Mouse (Mus musculus): ENCODE measurements around the gene Umodl1. TPM values are rescaled to one million over a fixed set of nuclear protein-coding genes. Genes with fewer than 3 reads are reported as not detected.

The Umodl1 gene
- polyA plus RNA-seq, 1 experiment from 2014 or later, result not detected

DNA sequence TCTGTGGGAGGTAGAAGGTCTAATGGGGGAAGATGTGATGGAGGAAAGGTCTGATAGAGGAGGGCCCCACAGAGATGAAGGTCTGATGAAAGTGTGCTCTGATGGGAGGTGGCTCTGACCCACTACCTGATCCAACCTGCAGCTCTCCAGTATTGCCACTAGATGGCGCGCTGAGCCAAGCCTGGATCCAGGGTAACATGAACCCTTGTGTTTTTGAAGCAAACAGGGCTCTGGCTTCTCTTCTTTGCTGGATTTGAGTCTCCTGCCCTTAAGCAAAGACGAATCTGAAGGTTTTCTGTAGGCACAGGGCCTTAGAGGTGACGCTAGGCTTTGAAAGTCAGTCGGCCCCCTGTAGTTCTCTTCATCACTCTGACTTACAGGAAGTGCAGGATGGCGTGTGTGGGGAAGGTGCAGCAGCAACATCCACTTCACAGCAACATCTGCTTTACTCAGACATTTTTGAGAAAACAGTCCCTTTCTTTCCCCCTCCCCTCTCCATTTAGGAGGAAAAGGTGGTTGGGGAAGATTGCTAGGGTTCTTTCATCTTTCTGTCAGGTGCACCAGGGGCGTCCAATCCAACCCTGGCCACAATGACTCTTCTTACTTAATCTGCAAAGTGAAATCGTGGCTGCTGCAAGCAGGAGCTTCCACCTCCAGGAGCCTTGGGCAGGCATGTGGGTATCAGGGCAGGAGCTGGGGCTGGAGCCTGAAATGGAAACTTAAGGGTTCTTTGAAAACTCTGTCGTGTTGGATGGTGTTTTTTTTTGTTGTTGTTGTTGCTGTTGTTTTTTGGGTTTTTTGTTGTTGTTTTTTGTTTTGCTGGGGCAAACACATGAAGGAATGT, 57.3 kb downstream of the Umodl1 start:
- no peak overlapping the region for H3K27ac ChIP-seq
- ATAC-seq (ENCODE audit: low FRiP score) (no peak; the same call in 1 of the 2 replicates), DNase-seq (ENCODE audit: low spot score) (peak; percentile 86)
- H3K27me3 ChIP-seq (ENCODE audit: control insufficient read depth, insufficient read depth, low read length), result no peaks in the 10 kb centered on the region
- H3K4me1 ChIP-seq (replicated peaks; ENCODE audit: control insufficient read depth, insufficient read depth, low read length), result no peaks in the 10 kb centered on the region
- H3K9ac ChIP-seq, result no peak overlapping the region
- H3K4me2 ChIP-seq (replicated peaks), result no peak overlapping the region
- H3K9me3 ChIP-seq (ENCODE audit: control insufficient read depth, low read length), result 0 out of 2 replicates have a peak, but pooled peaks cover 3% of the 10 kb centered on the region
- 40% methylated on average over 9 of the region's 9 CpGs for WGBS
- no peaks in the 10 kb centered on the region for H3K36me3 ChIP-seq (replicated peaks; ENCODE audit: control insufficient read depth, insufficient read depth)
- no peak overlapping the region for H3K4me3 ChIP-seq (replicated peaks; ENCODE audit: low read length)

DNA sequence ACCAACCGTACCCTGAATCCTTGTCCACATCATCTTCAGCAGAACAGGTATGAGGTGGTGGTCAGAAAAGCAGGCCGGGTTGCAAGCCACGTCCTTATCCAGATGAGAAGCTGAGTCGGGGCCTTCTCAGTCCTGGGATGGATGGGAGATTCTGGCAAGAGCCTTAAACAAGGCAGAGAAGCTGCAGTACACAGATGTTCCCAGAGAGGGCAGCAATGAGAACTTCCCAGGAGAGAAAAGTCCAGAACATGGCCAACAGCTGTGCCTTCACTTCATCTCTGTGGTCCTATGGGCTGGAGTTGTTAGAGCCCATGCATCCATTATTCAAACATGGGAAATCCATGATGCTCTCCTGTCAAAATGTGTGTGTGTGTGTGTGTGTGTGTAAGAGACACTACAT, 63.8 kb downstream of the Umodl1 start:
- Histone ChIP-seq H3K36me3 (replicated peaks; ENCODE audit: control insufficient read depth, insufficient read depth) (no peaks in the 10 kb centered on the region), H3K4me2 (replicated peaks) (no peak overlapping the region), H3K4me3 (replicated peaks; ENCODE audit: low read length) (no peak overlapping the region), H3K27ac (no peak overlapping the region), H3K9me3 (ENCODE audit: control insufficient read depth, low read length) (0 out of 2 replicates have a peak, but pooled peaks cover 3% of the 10 kb centered on the region), H3K9ac (no peak overlapping the region), H3K4me1 (replicated peaks; ENCODE audit: control insufficient read depth, insufficient read depth, low read length) (no peaks in the 10 kb centered on the region), H3K27me3 (ENCODE audit: control insufficient read depth, insufficient read depth, low read length) (no peaks in the 10 kb centered on the region)
- DNase-seq (ENCODE audit: low spot score) (peak; percentile 80), ATAC-seq (ENCODE audit: low FRiP score) (no peak)
- 76% methylated on average over 4 of the region's 4 CpGs for WGBS

DNA sequence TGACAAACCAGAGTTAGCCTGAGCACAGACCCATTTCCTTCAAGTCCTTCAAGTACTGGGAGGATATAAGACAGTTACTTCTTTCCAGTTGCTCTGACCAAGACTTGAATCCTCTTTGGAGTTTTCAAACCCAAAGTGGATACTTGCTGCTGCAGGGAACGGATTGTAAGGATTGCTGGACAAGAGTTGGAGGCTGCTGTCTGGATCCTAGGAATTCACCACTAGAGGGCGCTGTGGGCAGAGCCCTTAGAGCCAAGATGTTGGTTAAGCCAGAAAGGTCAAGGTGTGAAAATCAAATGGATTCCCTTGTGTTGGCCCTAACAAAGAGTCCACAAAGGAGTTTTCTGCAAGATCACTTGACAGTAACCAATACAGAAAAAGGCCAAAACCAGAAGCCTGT, 65.1 kb downstream of the Umodl1 start:
- Histone ChIP-seq H3K4me3 (replicated peaks; ENCODE audit: low read length) (no peak overlapping the region), H3K9me3 (ENCODE audit: control insufficient read depth, low read length) (0 out of 2 replicates have a peak, but pooled peaks cover 3% of the 10 kb centered on the region), H3K9ac (no peak overlapping the region), H3K36me3 (replicated peaks; ENCODE audit: control insufficient read depth, insufficient read depth) (no peaks in the 10 kb centered on the region), H3K27ac (no peak overlapping the region), H3K27me3 (ENCODE audit: control insufficient read depth, insufficient read depth, low read length) (no peaks in the 10 kb centered on the region), H3K4me2 (replicated peaks) (no peak overlapping the region), H3K4me1 (replicated peaks; ENCODE audit: control insufficient read depth, insufficient read depth, low read length) (no peaks in the 10 kb centered on the region)
- ATAC-seq (ENCODE audit: low FRiP score), result no peak
- WGBS, result 2% methylated on average over 2 of the region's 2 CpGs
- DNase-seq (ENCODE audit: low spot score), result peak; percentile 76

DNA sequence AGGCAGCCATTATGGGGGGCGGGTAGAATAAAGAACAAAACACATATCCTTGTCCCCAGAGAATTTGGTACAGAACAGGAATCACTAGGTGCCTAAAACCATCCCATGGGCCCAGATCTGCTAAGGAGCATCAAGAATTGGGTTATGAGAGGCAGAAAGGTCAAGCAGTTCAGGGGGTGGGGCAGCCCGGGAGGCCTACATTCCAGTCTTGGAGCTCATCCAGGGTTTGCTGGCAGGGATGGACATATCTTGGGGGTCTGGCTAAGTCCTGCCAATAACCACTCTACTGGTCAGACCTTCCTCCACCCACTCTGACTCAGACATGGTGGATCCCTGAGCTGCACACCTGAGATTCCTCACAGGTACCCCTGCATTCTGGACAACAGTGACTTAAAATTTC, 65.6 kb downstream of the Umodl1 start:
- 89% methylated on average over 2 of the region's 2 CpGs for WGBS
- H3K4me3 ChIP-seq (replicated peaks; ENCODE audit: low read length), result no peak overlapping the region
- DNase-seq (ENCODE audit: low spot score), result no peak

DNA sequence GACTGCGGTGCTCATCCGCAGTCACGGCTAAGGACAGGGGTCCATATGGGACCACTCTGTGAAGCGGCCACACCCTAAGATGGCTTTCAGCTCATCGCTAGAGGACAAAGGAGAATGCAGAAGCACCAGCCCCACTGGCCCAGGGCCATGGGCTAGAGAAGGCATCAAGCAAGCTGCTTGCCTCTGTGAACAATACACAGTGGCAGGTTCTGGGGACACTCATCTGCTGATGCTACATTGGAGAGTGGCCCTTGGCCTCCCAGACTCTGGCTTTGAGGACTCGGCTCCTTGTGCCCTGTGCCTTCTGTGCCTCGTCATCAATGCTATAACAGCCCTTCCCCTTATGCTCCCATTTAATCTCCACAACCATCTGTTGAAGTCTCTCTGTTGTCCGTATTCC, 66.8 kb downstream of the Umodl1 start:
- no peaks in the 10 kb centered on the region for H3K27me3 ChIP-seq (ENCODE audit: control insufficient read depth, insufficient read depth, low read length)
- no peak overlapping the region for H3K27ac ChIP-seq
- no peak overlapping the region for H3K4me3 ChIP-seq (replicated peaks; ENCODE audit: low read length)
- no peaks in the 10 kb centered on the region for H3K36me3 ChIP-seq (replicated peaks; ENCODE audit: control insufficient read depth, insufficient read depth)
- no peaks in the 10 kb centered on the region for H3K4me1 ChIP-seq (replicated peaks; ENCODE audit: control insufficient read depth, insufficient read depth, low read length)
- no peak overlapping the region for H3K4me2 ChIP-seq (replicated peaks)
- no peak overlapping the region for H3K9ac ChIP-seq
- ATAC-seq (ENCODE audit: low FRiP score) (no peak), DNase-seq (ENCODE audit: low spot score) (no peak)
- 0 out of 2 replicates have a peak, but pooled peaks cover 3% of the 10 kb centered on the region for H3K9me3 ChIP-seq (ENCODE audit: control insufficient read depth, low read length)
- 85% methylated on average over 8 of the region's 8 CpGs for WGBS

More for the DNA sequence above, 65.6 kb downstream of the Umodl1 start:
- Histone ChIP-seq H3K4me2 (replicated peaks) (no peak overlapping the region), H3K4me1 (replicated peaks; ENCODE audit: control insufficient read depth, insufficient read depth, low read length) (no peaks in the 10 kb centered on the region), H3K27me3 (ENCODE audit: control insufficient read depth, insufficient read depth, low read length) (no peaks in the 10 kb centered on the region), H3K9me3 (ENCODE audit: control insufficient read depth, low read length) (0 out of 2 replicates have a peak, but pooled peaks cover 3% of the 10 kb centered on the region), H3K36me3 (replicated peaks; ENCODE audit: control insufficient read depth, insufficient read depth) (no peaks in the 10 kb centered on the region), H3K9ac (no peak overlapping the region), H3K27ac (no peak overlapping the region)
- ATAC-seq (ENCODE audit: low FRiP score), result no peak

DNA sequence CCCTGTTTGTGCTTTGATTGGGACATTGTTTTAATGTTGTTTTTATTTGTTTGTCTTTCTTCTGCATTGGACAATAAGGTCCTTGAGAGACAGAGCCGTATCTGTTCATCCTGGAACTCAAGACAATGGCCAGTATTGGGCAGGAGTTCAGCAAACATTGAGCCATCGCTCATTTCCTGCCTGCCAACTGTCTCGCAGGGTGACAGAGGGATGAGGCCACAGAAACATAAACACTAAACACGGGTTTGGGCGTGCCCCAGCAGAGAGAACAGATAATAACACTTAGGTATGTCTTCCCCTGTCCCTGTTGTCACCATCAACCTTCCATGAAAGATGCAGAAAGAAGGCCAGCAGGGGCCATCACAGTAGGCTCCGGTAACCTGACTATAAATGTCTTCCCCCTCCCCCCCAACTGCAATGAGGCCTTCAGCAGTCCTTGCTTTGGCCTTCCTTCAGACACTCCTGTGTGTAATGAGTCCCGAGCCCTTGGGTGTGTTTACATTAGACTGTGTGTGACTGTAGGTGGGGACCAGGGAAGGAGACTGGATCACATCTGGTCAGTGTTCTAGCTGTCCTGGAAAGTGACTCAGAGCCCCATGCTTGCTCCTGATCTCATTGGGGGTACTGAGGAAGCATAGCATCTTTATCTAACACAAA, 69.8 kb downstream of the Umodl1 start:
- Histone ChIP-seq H3K9me3 (ENCODE audit: control insufficient read depth, low read length) (no peaks in the 10 kb centered on the region), H3K4me2 (replicated peaks) (no peak overlapping the region), H3K9ac (no peak overlapping the region), H3K4me1 (replicated peaks; ENCODE audit: control insufficient read depth, insufficient read depth, low read length) (no peaks in the 10 kb centered on the region), H3K27me3 (ENCODE audit: control insufficient read depth, insufficient read depth, low read length) (no peaks in the 10 kb centered on the region), H3K4me3 (replicated peaks; ENCODE audit: low read length) (no peak overlapping the region), H3K36me3 (replicated peaks; ENCODE audit: control insufficient read depth, insufficient read depth) (no peaks in the 10 kb centered on the region), H3K27ac (no peak overlapping the region)
- no peak for DNase-seq (ENCODE audit: low spot score)
- ATAC-seq (ENCODE audit: low FRiP score), result no peak
- WGBS, result 79% methylated on average over 7 of the region's 7 CpGs

DNA sequence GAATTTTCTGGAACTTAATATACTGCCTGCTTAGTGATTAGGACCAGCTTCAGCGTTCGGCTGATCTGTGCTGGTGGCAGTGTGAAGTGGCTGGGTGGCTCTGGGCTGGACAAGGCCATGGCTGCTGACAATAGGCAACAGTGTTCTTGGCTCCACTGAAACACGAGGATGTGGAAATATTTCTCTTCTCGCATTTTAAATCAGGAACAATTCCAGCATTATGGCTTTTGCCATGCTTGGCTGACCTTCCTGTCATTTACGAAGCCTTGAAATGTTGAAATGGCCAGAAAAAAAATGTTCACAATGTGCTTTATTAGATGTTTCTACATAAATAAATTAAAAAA, 70.3 kb downstream of the Umodl1 start:
- Histone ChIP-seq H3K9ac (no peak overlapping the region), H3K4me1 (replicated peaks; ENCODE audit: control insufficient read depth, insufficient read depth, low read length) (no peaks in the 10 kb centered on the region), H3K36me3 (replicated peaks; ENCODE audit: control insufficient read depth, insufficient read depth) (no peaks in the 10 kb centered on the region), H3K4me2 (replicated peaks) (no peak overlapping the region), H3K27ac (no peak overlapping the region), H3K9me3 (ENCODE audit: control insufficient read depth, low read length) (no peaks in the 10 kb centered on the region), H3K4me3 (replicated peaks; ENCODE audit: low read length) (no peak overlapping the region), H3K27me3 (ENCODE audit: control insufficient read depth, insufficient read depth, low read length) (no peaks in the 10 kb centered on the region)
- no peak for ATAC-seq (ENCODE audit: low FRiP score)
- WGBS, result 69% methylated on average over 5 of the region's 5 CpGs
- no peak for DNase-seq (ENCODE audit: low spot score)

DNA sequence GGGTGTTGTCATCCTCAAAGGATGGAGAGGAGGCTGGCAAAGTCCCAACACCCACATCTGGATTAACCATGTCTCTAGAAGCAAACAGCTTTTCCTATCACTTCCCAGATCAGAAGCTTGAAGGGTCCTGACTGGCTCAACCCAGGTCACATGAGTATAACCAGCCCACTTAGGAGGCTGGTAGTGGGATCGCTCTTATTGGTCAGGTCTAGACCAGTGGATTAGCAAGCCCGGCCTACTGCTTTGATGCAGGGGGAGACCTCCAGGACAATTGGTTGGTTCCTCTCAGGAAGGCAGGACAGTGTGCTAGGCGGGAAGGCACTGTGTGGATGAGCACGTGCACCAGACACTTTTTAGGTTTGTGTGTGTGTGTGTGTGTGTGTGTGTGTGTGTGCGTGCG, 72.5 kb downstream of the Umodl1 start:
- Histone ChIP-seq H3K27me3 (ENCODE audit: control insufficient read depth, insufficient read depth, low read length) (no peaks in the 10 kb centered on the region), H3K9ac (no peak overlapping the region), H3K4me1 (replicated peaks; ENCODE audit: control insufficient read depth, insufficient read depth, low read length) (no peaks in the 10 kb centered on the region), H3K36me3 (replicated peaks; ENCODE audit: control insufficient read depth, insufficient read depth) (no peaks in the 10 kb centered on the region), H3K9me3 (ENCODE audit: control insufficient read depth, low read length) (peaks cover 6% of the 10 kb centered on the region; the same call in 1 of the 2 replicates), H3K27ac (no peak overlapping the region), H3K4me3 (replicated peaks; ENCODE audit: low read length) (no peak overlapping the region), H3K4me2 (replicated peaks) (no peak overlapping the region)
- ATAC-seq (ENCODE audit: low FRiP score) (no peak), DNase-seq (ENCODE audit: low spot score) (no peak)
- WGBS, result 82% methylated on average over 6 of the region's 6 CpGs

DNA sequence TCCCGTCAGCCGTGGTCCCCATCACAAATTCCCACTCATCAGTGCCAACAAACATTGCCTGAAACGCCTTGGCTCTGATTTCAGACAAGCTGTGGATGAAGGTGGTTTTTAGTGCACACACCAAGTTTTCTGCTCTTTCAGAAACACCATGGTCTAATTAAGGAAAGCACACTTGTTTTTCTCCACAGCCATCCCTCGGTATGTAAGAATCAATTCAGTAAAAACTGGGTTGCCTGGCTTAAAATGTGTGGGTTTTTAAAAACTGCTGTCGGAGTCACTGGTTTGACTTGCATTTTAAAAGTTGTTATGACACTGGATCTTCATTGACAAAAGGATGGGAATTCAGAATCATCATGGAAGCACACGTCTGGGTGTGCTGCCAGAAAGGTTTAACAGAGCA, 73.3 kb downstream of the Umodl1 start:
- 94% methylated on average over 6 of the region's 6 CpGs for WGBS
- Histone ChIP-seq H3K4me1 (replicated peaks; ENCODE audit: control insufficient read depth, insufficient read depth, low read length) (no peaks in the 10 kb centered on the region), H3K4me2 (replicated peaks) (no peak overlapping the region), H3K4me3 (replicated peaks; ENCODE audit: low read length) (no peak overlapping the region), H3K27me3 (ENCODE audit: control insufficient read depth, insufficient read depth, low read length) (no peaks in the 10 kb centered on the region), H3K9me3 (ENCODE audit: control insufficient read depth, low read length) (peaks cover 10% of the 10 kb centered on the region; the same call in 1 of the 2 replicates), H3K9ac (no peak overlapping the region), H3K36me3 (replicated peaks; ENCODE audit: control insufficient read depth, insufficient read depth) (no peaks in the 10 kb centered on the region), H3K27ac (no peak overlapping the region)
- DNase-seq (ENCODE audit: low spot score), result no peak
- ATAC-seq (ENCODE audit: low FRiP score), result no peak

Data from hindbrain, embryonic 14.5 days (tissue).